Mouse (Mus musculus) cerebellum, postnatal 25 days (tissue): Measurements from ENCODE around the gene Lrrfip1.
A peak's percentile ranks its signal among the peaks of the same experiment; 100 is the strongest.

Source experiments
- DNase-seq, 2 experiments: peaks; one replicate each; pipeline ENCODE4 v3.0.0; 2021; ENCODE audit warnings: mixed read lengths in 2 of 2

The Lrrfip1 gene

GRCm38 (mm10) chr1:91057311-91058245 is 59.0 kb downstream of the Lrrfip1 start:
- DNase-seq: no peak

GRCm38 (mm10) chr1:91058251-91058650 is 59.7 kb downstream of the Lrrfip1 start:
- DNase-seq: no peak

- no peak for DNase-seq
Measured at GRCm38 (mm10) chr1:91059792-91060604, 61.5 kb downstream of the Lrrfip1 start.

- DNase-seq: no peak
Measured at GRCm38 (mm10) chr1:91061105-91061504, 62.6 kb downstream of the Lrrfip1 start.

- no peak for DNase-seq
Measured at GRCm38 (mm10) chr1:91062363-91062762, 63.8 kb downstream of the Lrrfip1 start.

GRCm38 (mm10) chr1:91064053-91064452 is 65.5 kb downstream of the Lrrfip1 start:
- DNase-seq: no peak

- peak; percentile 37 to 40 for DNase-seq
Measured at GRCm38 (mm10) chr1:91064903-91065525, 66.5 kb downstream of the Lrrfip1 start.

GRCm38 (mm10) chr1:91066061-91066460 is 67.5 kb downstream of the Lrrfip1 start:
- DNase-seq: no peak

GRCm38 (mm10) chr1:91066599-91066998 is 68.1 kb downstream of the Lrrfip1 start:
- DNase-seq: no peak

GRCm38 (mm10) chr1:91067716-91068115 is 69.2 kb downstream of the Lrrfip1 start:
- peak; percentile 37 to 46 for DNase-seq

- no peak for DNase-seq
Measured at GRCm38 (mm10) chr1:91069575-91069974, 71.0 kb downstream of the Lrrfip1 start.

GRCm38 (mm10) chr1:91070547-91070946 is 72.0 kb downstream of the Lrrfip1 start:
- DNase-seq: no peak

GRCm38 (mm10) chr1:91071671-91072290 is 73.2 kb downstream of the Lrrfip1 start:
- peak in 1 of 2 experiments; percentile 14 for DNase-seq

- DNase-seq: no peak
Measured at GRCm38 (mm10) chr1:91076946-91077345, 78.4 kb downstream of the Lrrfip1 start.

- no peak for DNase-seq
Measured at GRCm38 (mm10) chr1:91077456-91077855, 78.9 kb downstream of the Lrrfip1 start.

- no peak for DNase-seq
Measured at GRCm38 (mm10) chr1:91077980-91078379, 79.4 kb downstream of the Lrrfip1 start.

- DNase-seq: no peak
Measured at GRCm38 (mm10) chr1:91079740-91080422, 81.3 kb downstream of the Lrrfip1 start.

GRCm38 (mm10) chr1:91080423-91080749 is 81.8 kb downstream of the Lrrfip1 start:
- no peak for DNase-seq

GRCm38 (mm10) chr1:91084374-91084773 is 85.8 kb downstream of the Lrrfip1 start:
- no peak for DNase-seq

- no peak for DNase-seq
Measured at GRCm38 (mm10) chr1:91085009-91085408, 86.5 kb downstream of the Lrrfip1 start.

- DNase-seq: no peak
Measured at GRCm38 (mm10) chr1:91085686-91086085, 87.1 kb downstream of the Lrrfip1 start.

- DNase-seq: no peak
Measured at GRCm38 (mm10) chr1:91086325-91086724, 87.8 kb downstream of the Lrrfip1 start.
